ENCODE assay signal across 12 mouse cellular contexts in genomic region chr5:17835302-17836097, GRCm38 (mm10). TPM values are rescaled to one million over a fixed set of nuclear protein-coding genes. Genes with fewer than 3 reads are reported as not detected.
DNase-seq lines count a peak whose midpoint lies in the region; ATAC-seq lines count a peak whose summit lies in the region.
"Had no signal": no experiment of that assay in that cellular context is flagged by ENCODE, and none has a peak within 500 bp of the region (broad histone marks: within the 10 kb centered on the region; RNA-seq: fewer than 3 reads in every experiment).

No protein-coding gene starts in this region.

- no peak overlapping the region for H3K9ac ChIP-seq in lung, embryonic 16.5 days (ENCODE audit: low read length)
- no peak overlapping the region for H3K9ac ChIP-seq in heart, embryonic 14.5 days (ENCODE audit: low read length)
- H3K9ac ChIP-seq: hindbrain, embryonic 12.5 days; midbrain, embryonic 13.5 days; neural tube, embryonic 12.5 days had no signal

- no peaks in the 10 kb centered on the region for H3K4me1 ChIP-seq in heart, embryonic 10.5 days
- peaks cover 4% of the 10 kb centered on the region for H3K4me1 ChIP-seq in lung, embryonic 16.5 days (replicated peaks; ENCODE audit: control insufficient read depth, insufficient read depth, low read length)
- H3K4me1 ChIP-seq in heart, embryonic 14.5 days (ENCODE audit: control insufficient read depth in 2 of 2, insufficient read depth in 2 of 2, low read length in 2 of 2): peaks cover 0 to 8% of the 10 kb centered on the region in 2 experiments; a peak in 1 of 4 replicates
- H3K4me1 ChIP-seq: hindbrain, embryonic 12.5 days; midbrain, embryonic 13.5 days; neural tube, embryonic 12.5 days had no signal

- H3K36me3 ChIP-seq in heart, embryonic 10.5 days: no peaks in the 10 kb centered on the region
- H3K36me3 ChIP-seq in lung, embryonic 16.5 days (ENCODE audit: control insufficient read depth, insufficient read depth, low read length): no peaks in the 10 kb centered on the region
- no peaks in the 10 kb centered on the region for H3K36me3 ChIP-seq in heart, embryonic 14.5 days (ENCODE audit: control insufficient read depth, insufficient read depth, low read length)
- H3K36me3 ChIP-seq: hindbrain, embryonic 12.5 days; midbrain, embryonic 13.5 days; neural tube, embryonic 12.5 days had no signal

- peak; percentile 81 for DNase-seq in heart, adult 8-10 months (ENCODE audit: low spot score)
- DNase-seq in heart, embryonic 10.5 days (ENCODE audit: low spot score): no peak
- DNase-seq in lung, postnatal 14 days: no peak
- DNase-seq in mesoderm, embryonic 11.5 days (ENCODE audit: low read depth, low spot score): peak; percentile 18
- DNase-seq in layer of hippocampus, adult 9-11 months: no peak
- no peak for DNase-seq in B cell, adult 2 months
- DNase-seq: cerebellum, postnatal 25 days had no signal

- H3K27ac ChIP-seq in heart, embryonic 10.5 days: no peak overlapping the region
- H3K27ac ChIP-seq in lung, embryonic 16.5 days (ENCODE audit: low read length): peak overlapping the region; percentile 13; the same call in 1 of the 2 replicates
- H3K27ac ChIP-seq in heart, embryonic 14.5 days (replicated peaks in 1 of 2; ENCODE audit: control insufficient read depth in 1 of 2, insufficient read depth in 1 of 2, low read depth in 2 of 2, low read length in 2 of 2): peak overlapping the region; percentile 69 to 84
- H3K27ac ChIP-seq: hindbrain, embryonic 12.5 days; midbrain, embryonic 13.5 days; neural tube, embryonic 12.5 days had no signal

- ATAC-seq in lung, embryonic 16.5 days (ENCODE audit: low read depth): peak; percentile 63
- 0 out of 2 replicates have a peak, but pooled peaks have one; percentile 31 for ATAC-seq in heart, embryonic 14.5 days (ENCODE audit: insufficient number of reproducible peaks, insufficient read depth, low FRiP score, low read depth)
- ATAC-seq: midbrain, embryonic 13.5 days had no signal

- H3K9me3 ChIP-seq in heart, embryonic 10.5 days: no peaks in the 10 kb centered on the region
- no peaks in the 10 kb centered on the region for H3K9me3 ChIP-seq in lung, embryonic 16.5 days (ENCODE audit: control insufficient read depth, low read length)
- H3K9me3 ChIP-seq in heart, embryonic 14.5 days (ENCODE audit: control insufficient read depth, low read length): 0 out of 2 replicates have a peak, but pooled peaks cover 4% of the 10 kb centered on the region
- H3K9me3 ChIP-seq: hindbrain, embryonic 12.5 days; midbrain, embryonic 13.5 days; neural tube, embryonic 12.5 days had no signal

- H3K27me3 ChIP-seq in heart, embryonic 10.5 days (ENCODE audit: insufficient read depth, poor library complexity, severe bottlenecking): no peaks in the 10 kb centered on the region
- no peaks in the 10 kb centered on the region for H3K27me3 ChIP-seq in lung, embryonic 16.5 days (ENCODE audit: control insufficient read depth, insufficient read depth, low read depth, low read length)
- no peaks in the 10 kb centered on the region for H3K27me3 ChIP-seq in heart, embryonic 14.5 days (ENCODE audit: control insufficient read depth, insufficient read depth, low read length)
- H3K27me3 ChIP-seq: hindbrain, embryonic 12.5 days; midbrain, embryonic 13.5 days; neural tube, embryonic 12.5 days had no signal

- H3K4me2 ChIP-seq in lung, embryonic 16.5 days (ENCODE audit: low read depth, low read length): no peak overlapping the region
- H3K4me2 ChIP-seq in heart, embryonic 14.5 days (ENCODE audit: low read length): peak overlapping the region; percentile 51
- H3K4me2 ChIP-seq: hindbrain, embryonic 12.5 days; midbrain, embryonic 13.5 days; neural tube, embryonic 12.5 days had no signal

- 52% methylated on average over 4 of the region's 4 CpGs for WGBS in heart, embryonic 10.5 days
- WGBS in lung, embryonic 16.5 days: 26% methylated on average over 4 of the region's 4 CpGs
- WGBS in heart, embryonic 14.5 days: 18% methylated on average over 4 of the region's 4 CpGs

- no peak overlapping the region for H3K4me3 ChIP-seq in heart, embryonic 10.5 days
- no peak overlapping the region for H3K4me3 ChIP-seq in lung, embryonic 16.5 days (ENCODE audit: low read length)
- H3K4me3 ChIP-seq in heart, embryonic 14.5 days (ENCODE audit: control insufficient read depth in 1 of 2, insufficient read depth in 1 of 2, low read depth in 1 of 2, low read length in 2 of 2): peak overlapping the region in 1 of 2 experiments; percentile 14; a peak in 1 of 4 replicates
- H3K4me3 ChIP-seq: hindbrain, embryonic 12.5 days; midbrain, embryonic 13.5 days; neural tube, embryonic 12.5 days had no signal

RNA-seq across cellular contexts. Expression of gene Cd36, which starts 53.1 kb away (rescaled TPM):
- total RNA-seq in heart, adult 8-10 months (2022): 1,000 to 10,000 TPM; 1,805 to 2,010 (median 1,953) TPM
- polyA plus RNA-seq in heart, embryonic 10.5 days (2016; fragmentation: Nextera tagmentation; extraction: Ambion mirVana): 19.3 and 33.8 TPM in 2 replicates
- 40.7 and 53.8 TPM in 2 replicates for polyA plus RNA-seq in lung, embryonic 16.5 days (2015; fragmentation: Nextera tagmentation; extraction: Ambion mirVana)
- 149 TPM in 2 replicates for polyA plus RNA-seq in heart, embryonic 14.5 days (2014; fragmentation: Nextera tagmentation; extraction: Ambion mirVana)

Comparison
In these comparisons a context has a peak if more than half of its experiments do, and no peak if none do; other contexts are left out.
1. DNase-seq: peak in heart, adult 8-10 months (single experiment) and mesoderm, embryonic 11.5 days (single experiment); none in heart, embryonic 10.5 days (single experiment), lung, postnatal 14 days (single experiment), layer of hippocampus, adult 9-11 months (single experiment) and B cell, adult 2 months (0 of 2).